Mouse (Mus musculus) midbrain, embryonic 14.5 days (tissue): Measurements from ENCODE around the gene Setd3. TPM values are rescaled to one million over a fixed set of nuclear protein-coding genes. Genes with fewer than 3 reads are reported as not detected.

Experiments used
- ATAC-seq: fragments of 200-750 bp; cut with Nextera tagmentation; 2 replicates; pipeline ENCODE4 v1.8.0; 2017; ENCODE audit warnings: moderate number of reproducible peaks, moderate library complexity; ENCODE audit not compliant: low FRiP score, low TSS enrichment
- DNase-seq: peaks from one replicate; pipeline ENCODE4 v3.0.0-alpha.2; 2015
- H3K27ac ChIP-seq: fragments of 300-500 bp; sonication (generic); replicated peaks from 2 replicates; pipeline ENCODE4 v1.5.1; 2014; ENCODE audit warnings: mild to moderate bottlenecking, low read depth, low read length, moderate library complexity
- H3K27me3 ChIP-seq: fragments of 300-500 bp; sonication (generic); 2 replicates; pipeline ENCODE4 v1.6.1; 2014; ENCODE audit warnings: low read length, control low read depth, mixed read lengths; ENCODE audit not compliant: control insufficient read depth, insufficient read depth
- H3K36me3 ChIP-seq: fragments of 300-500 bp; sonication (generic); 2 replicates; pipeline ENCODE4 v1.6.1; 2014; ENCODE audit warnings: low read length, control low read depth; ENCODE audit not compliant: control insufficient read depth, insufficient read depth
- H3K4me1 ChIP-seq: fragments of 300-500 bp; sonication (generic); 2 replicates; pipeline ENCODE4 v1.6.1; 2014; ENCODE audit warnings: mild to moderate bottlenecking, antibody characterized with exemption, low read length, control low read depth; ENCODE audit not compliant: control insufficient read depth, insufficient read depth
- H3K4me2 ChIP-seq: fragments of 300-500 bp; sonication (generic); 2 replicates; pipeline ENCODE4 v1.6.1; 2014; ENCODE audit warnings: mild to moderate bottlenecking, low read length, moderate library complexity
- H3K4me3 ChIP-seq: fragments of 300-500 bp; sonication (generic); replicated peaks from 2 replicates; pipeline ENCODE4 v1.5.1; 2014; ENCODE audit warnings: low read depth, low read length
- H3K9ac ChIP-seq: fragments of 300-500 bp; sonication (generic); replicated peaks from 2 replicates; pipeline ENCODE4 v1.6.1; 2014; ENCODE audit warnings: mild to moderate bottlenecking, low read length, moderate library complexity
- H3K9me3 ChIP-seq: fragments of 300-500 bp; sonication (generic); 2 replicates; pipeline ENCODE4 v1.6.1; 2016; ENCODE audit warnings: low read length, control low read depth, mixed read lengths; ENCODE audit not compliant: control insufficient read depth
- WGBS: fragments of 180-500 bp; shearing (Covaris S2); extraction: QIAGEN DNeasy Blood & Tissue Kit; methylation state at CpG from one replicate; pipeline ENCODE4 v1.1.7; 2014; 5-methylcytosine and 5-hydroxymethylcytosine counted together
- polyA plus RNA-seq: library from polyadenylated mRNA; unstranded; fragments of >200 nt; fragmentation: Nextera tagmentation; extraction: Ambion mirVana; gene quantifications from 2 replicates; pipeline ENCODE4 v1.2.1, GENCODE M21; 2014

Setd3 gene
- polyA plus RNA-seq, 1 experiment from 2014 or later: 93.3 TPM

DNA sequence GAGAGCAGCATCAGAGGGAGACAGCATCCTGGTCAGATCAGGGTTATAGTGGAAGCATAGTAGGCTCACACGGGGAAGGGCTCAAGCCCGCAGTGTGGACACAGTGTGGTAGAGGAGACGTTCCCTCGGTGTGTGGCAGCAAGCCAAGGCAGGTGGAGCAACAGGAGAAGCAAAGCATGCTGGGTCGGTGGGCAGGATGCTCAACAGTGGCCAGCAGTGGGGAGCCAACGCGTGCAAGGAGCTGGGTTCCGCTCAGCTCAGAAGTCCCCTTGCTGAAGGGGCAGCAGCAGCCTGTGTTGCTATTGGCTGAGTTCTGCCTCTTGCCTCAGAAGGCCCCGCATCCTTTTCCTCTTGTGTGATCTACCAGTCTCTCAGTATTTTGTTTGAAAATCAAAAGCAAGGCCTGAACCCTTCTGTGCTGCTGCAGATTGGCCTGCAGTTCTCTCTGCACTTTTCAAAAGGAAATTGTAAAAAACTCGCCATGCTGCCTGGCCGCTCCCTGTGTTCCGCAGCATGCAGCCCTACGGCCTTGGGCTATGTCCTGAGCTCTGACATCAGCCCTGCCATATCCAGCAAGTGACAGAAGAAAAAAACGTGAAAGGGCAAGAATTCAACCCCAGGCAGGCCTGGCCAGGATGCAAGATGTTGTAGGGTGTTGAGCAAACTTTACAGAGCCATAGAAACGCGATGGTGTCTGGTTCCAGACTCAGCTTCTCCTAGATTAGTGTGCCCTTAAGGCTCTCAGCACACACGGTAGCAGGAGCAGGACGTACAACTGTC, 80.7 kb downstream of the Setd3 start:
- ATAC-seq: no peak
- WGBS: 75% methylated on average over 18 of the region's 18 CpGs
- H3K27ac ChIP-seq: no peak overlapping the region

DNA sequence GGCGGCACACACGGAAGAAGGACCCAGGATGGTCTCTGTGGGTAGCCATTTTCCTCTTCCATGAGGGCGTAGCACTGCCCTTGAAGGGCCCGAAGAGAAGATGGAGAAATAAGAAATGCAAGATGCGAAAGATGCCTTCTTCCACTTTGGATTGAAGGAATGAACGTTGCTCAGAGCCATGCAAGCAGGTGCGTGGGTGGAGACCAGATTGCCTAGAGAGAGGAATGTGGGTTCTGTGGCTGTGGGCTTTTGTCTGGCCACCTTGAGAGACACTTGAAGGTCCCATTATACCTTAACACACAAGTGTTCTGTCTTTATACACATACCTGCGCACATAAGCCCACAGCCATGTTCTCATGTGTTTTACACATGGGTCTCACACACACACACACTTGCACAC, 81.5 kb downstream of the Setd3 start:
- DNase-seq (no peak), ATAC-seq (no peak)
- no peak overlapping the region for H3K4me3 ChIP-seq

More for the DNA sequence above, 80.7 kb downstream of the Setd3 start:
- Histone ChIP-seq H3K36me3 (no peaks in the 10 kb centered on the region), H3K27me3 (no peaks in the 10 kb centered on the region), H3K9me3 (no peaks in the 10 kb centered on the region), H3K4me2 (no peak overlapping the region), H3K4me1 (no peaks in the 10 kb centered on the region; the same call in 1 of the 2 replicates), H3K4me3 (no peak overlapping the region), H3K9ac (no peak overlapping the region)
- peak; percentile 20 for DNase-seq

DNA sequence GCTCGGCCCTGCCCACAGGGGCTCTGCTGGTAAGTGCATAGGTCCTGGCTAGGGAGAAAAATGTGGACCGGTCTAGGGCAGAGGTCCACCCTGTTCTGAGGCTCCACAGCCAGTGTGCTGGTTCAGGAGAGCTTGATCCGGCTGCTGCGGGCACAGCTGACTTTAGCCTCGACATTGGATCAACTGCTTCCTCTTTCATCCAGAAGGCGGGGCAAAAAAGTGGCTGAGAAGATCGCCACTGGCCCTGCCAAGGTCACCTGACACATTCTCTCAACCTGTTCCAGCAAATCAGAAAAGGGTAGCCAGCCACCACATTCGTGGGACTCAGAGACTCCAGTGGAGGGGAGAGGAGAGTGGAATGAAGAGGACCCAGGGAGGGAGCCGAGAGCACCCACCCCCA, 90.9 kb downstream of the Setd3 start:
- no peaks in the 10 kb centered on the region for H3K36me3 ChIP-seq

More for the DNA sequence above, 81.5 kb downstream of the Setd3 start:
- WGBS: 92% methylated on average over 8 of the region's 8 CpGs
- Histone ChIP-seq H3K27ac (no peak overlapping the region), H3K9me3 (no peaks in the 10 kb centered on the region), H3K4me1 (no peaks in the 10 kb centered on the region; the same call in 1 of the 2 replicates), H3K4me2 (no peak overlapping the region), H3K36me3 (no peaks in the 10 kb centered on the region), H3K27me3 (no peaks in the 10 kb centered on the region), H3K9ac (no peak overlapping the region)

DNA sequence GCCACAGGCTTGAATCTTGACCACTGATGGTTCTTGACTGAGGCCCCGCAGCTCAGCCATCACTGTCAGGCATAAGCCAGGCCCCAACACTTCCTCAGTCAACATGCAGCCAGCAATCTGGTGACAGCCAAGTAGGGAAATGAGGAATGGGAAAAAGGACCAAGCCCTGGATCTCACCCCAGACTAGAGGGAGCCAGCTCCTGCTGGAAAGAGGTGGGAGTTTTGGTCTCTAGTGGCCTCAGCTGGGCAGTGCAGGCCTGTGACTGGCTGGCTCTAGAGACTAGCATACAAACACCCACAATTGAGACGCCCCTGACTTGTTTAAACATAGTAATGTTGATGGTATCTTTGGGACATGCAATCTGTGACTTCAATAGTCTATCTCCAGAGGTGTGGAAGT, 91.6 kb downstream of the Setd3 start:
- Histone ChIP-seq H3K4me2 (no peak overlapping the region), H3K9ac (no peak overlapping the region), H3K4me1 (no peaks in the 10 kb centered on the region), H3K4me3 (no peak overlapping the region), H3K27ac (no peak overlapping the region), H3K9me3 (no peaks in the 10 kb centered on the region), H3K36me3 (no peaks in the 10 kb centered on the region), H3K27me3 (no peaks in the 10 kb centered on the region)
- DNase-seq (no peak), ATAC-seq (no peak)
- WGBS: 88% methylated on average over 2 of the region's 2 CpGs

More for the DNA sequence above, 90.9 kb downstream of the Setd3 start:
- Histone ChIP-seq H3K27ac (no peak overlapping the region), H3K4me2 (no peak overlapping the region), H3K4me1 (no peaks in the 10 kb centered on the region), H3K9ac (no peak overlapping the region), H3K27me3 (no peaks in the 10 kb centered on the region), H3K9me3 (no peaks in the 10 kb centered on the region), H3K4me3 (no peak overlapping the region)
- ATAC-seq (no peak), DNase-seq (no peak)
- 80% methylated on average over 9 of the region's 9 CpGs for WGBS

DNA sequence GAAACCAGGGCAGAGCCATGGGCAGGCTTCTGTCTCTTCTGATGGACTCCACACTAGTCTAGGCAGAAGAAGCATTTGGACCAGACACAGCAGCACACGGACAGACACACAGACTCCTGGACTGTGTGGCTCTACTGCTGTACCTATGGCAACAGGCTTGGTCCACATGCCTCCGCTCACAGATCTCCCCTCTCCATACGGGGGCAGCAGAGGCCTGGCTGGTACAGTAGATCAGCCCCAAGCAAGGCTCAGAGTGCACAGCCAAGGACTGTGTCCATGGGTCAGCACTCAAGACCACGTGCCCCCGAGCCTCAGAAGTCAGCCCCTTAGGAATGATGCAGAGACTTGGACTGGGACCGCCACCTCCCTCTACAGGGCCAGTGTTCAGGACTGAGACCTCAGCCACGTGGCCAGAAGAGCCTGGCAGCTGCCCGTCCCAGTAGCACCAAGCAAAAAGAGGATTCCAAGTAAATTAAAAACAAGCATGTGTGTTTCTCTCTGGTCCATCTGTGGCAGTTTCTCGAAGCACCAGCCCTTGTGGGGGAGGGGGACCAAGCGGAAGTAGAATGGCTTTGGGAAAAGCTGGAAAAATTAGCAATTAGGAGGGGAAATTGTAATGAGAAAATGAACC, 100.9 kb downstream of the Setd3 start:
- no peak overlapping the region for H3K27ac ChIP-seq
- no peaks in the 10 kb centered on the region for H3K36me3 ChIP-seq
- DNase-seq: no peak
- H3K4me2 ChIP-seq: no peak overlapping the region
- H3K27me3 ChIP-seq: no peaks in the 10 kb centered on the region
- H3K4me3 ChIP-seq: no peak overlapping the region
- H3K9ac ChIP-seq: no peak overlapping the region
- WGBS: 76% methylated on average over 10 of the region's 10 CpGs
- no peaks in the 10 kb centered on the region for H3K9me3 ChIP-seq
- ATAC-seq: no peak
- no peaks in the 10 kb centered on the region for H3K4me1 ChIP-seq

DNA sequence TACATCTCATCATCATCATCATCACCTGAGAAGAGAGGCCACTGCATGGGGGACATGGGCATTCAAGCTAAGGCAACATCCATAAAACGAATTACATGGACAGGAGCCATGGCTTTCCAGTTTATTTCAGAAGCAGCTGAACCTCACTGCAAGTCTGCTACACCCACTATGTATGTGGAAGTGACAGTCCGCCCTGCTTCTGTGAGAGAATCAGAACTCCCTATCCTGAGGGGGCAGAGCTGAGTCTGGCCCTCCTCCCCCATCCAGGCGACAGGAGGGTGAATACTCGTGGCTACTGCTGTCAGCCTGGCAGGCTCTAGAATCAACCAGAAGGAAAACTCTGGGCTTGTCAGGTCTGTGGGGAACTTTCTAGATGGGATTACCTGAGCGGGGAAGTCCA, 106.2 kb downstream of the Setd3 start:
- Histone ChIP-seq H3K36me3 (no peaks in the 10 kb centered on the region), H3K9me3 (no peaks in the 10 kb centered on the region), H3K4me1 (no peaks in the 10 kb centered on the region), H3K27me3 (no peaks in the 10 kb centered on the region), H3K4me3 (no peak overlapping the region), H3K4me2 (no peak overlapping the region), H3K27ac (no peak overlapping the region), H3K9ac (no peak overlapping the region)
- DNase-seq: no peak
- WGBS: 77% methylated on average over 5 of the region's 5 CpGs
- no peak for ATAC-seq

DNA sequence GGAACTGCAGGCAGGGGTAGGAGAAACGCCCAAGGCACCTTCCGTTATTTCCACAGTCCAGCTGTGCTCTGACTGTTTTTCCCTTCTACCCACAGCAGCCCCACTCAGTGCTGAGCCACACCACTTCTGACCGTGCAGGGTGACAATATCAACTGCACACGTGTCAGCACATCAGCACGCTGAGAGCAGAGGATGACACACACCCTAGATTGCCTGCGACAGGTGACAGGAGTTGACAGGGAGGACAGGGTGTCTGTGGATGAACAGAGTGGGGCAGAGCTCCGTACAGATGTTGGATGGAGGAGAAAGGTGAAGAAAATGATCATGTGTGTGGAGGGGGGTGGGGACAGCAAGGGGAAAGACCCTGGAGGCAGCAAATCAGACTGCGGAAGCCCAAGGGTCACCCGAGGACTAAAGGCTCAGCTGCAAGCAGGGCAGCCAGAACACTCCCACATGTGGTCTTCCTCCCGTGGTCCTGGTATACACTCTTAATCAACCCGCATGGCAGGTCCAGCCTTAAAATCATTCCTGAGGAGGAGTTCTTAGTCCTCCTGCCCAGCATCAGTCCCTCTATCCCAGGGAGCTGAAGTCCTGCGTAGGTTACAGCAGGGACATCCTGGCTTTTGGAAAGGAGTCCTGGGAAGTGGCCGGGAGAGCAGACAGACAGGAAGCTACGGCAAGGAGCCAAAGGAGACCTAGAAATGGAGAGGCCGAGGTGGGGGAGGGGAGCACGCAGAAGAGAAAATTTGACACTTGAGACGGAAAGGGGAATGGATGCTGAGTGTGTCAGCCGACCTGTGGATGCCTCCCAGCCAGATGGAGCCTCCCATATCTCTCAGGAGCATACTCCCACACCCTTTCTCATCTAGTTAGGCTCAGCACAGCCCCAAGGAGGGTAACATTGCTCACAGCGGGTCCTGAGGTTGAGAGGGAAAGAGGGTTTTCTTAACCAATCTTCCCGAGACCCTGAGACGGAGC, 108.1 kb downstream of the Setd3 start:
- H3K4me1 ChIP-seq: no peaks in the 10 kb centered on the region
- ATAC-seq: no peak
- no peak overlapping the region for H3K4me3 ChIP-seq
- H3K27me3 ChIP-seq: no peaks in the 10 kb centered on the region
- no peaks in the 10 kb centered on the region for H3K9me3 ChIP-seq
- no peak overlapping the region for H3K4me2 ChIP-seq
- no peak overlapping the region for H3K9ac ChIP-seq
- no peak overlapping the region for H3K27ac ChIP-seq
- 79% methylated on average over 21 of the region's 21 CpGs for WGBS
- no peak for DNase-seq
- H3K36me3 ChIP-seq: no peaks in the 10 kb centered on the region

DNA sequence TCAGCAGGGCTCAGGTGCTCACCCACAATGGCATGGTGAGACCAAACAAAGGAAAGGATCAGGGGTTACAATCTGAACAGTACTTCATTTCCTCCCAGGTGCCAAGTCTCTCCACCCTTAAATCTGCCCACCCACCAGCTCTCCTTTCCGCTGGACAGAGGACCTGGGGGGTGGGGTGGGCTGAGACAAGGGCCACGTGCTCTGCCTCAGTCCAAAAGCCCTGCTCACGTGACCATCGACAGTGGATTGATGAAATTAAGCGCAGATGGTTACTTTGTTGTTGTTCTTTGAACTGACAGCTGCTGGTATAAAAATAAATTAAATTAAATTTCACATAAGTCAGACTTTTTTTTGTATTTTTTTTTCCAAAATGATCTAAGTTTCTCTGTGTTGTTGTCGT, 109.6 kb downstream of the Setd3 start:
- H3K4me3 ChIP-seq: no peak overlapping the region
- H3K36me3 ChIP-seq: no peaks in the 10 kb centered on the region
- no peaks in the 10 kb centered on the region for H3K4me1 ChIP-seq
- no peaks in the 10 kb centered on the region for H3K9me3 ChIP-seq
- no peaks in the 10 kb centered on the region for H3K27me3 ChIP-seq
- H3K4me2 ChIP-seq: no peak overlapping the region
- DNase-seq: no peak
- 68% methylated on average over 6 of the region's 6 CpGs for WGBS
- no peak overlapping the region for H3K27ac ChIP-seq
- no peak overlapping the region for H3K9ac ChIP-seq
- ATAC-seq: no peak
